Mouse (Mus musculus) stomach, postnatal 0 days (tissue): ENCODE data around the gene Sntn.

Experiments used
- CTCF ChIP-seq: IDR thresholded peaks from 2 replicates; pipeline ENCODE4 v1.5.1; 2016; ENCODE audit warnings: antibody characterized with exemption, low read depth, mild to moderate bottlenecking, moderate library complexity
- EP300 ChIP-seq: optimal IDR thresholded peaks from 2 replicates; pipeline ENCODE3; 2016; ENCODE audit warnings: antibody characterized with exemption

DNA sequence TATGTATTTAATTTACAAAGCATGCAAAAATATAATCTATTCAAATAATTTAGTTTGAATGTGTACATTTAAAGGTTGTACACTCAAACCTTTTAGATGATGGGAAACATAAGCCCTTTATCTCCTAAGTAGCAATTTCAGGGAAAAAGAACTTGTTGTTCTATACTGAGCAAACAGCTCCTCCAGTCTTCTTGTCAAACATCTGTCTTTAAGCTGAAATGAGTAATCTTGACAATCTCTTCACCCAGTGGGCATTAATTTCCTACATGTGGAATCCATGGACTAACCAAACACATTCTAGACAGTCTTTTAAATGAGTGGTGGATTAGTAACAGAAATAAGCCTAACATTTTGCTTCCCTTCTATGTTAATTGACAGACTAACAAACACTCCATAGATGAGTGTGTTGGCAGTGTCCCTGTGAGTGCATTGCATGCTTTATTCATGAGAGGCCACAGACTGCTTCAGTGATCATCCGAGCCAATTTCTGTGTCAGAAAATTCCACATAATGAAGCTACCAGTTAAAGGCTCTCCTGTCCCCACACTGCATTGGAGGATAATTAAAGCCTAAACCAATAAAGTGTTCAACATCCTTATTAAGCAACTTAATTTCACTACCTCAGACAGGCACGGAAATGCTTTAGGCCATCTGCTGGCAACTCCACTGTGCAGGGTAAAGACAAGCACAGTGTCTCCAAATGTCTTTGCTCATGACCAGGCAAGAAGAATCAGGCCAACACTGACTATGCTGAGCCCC, 19.0 kb upstream of the Sntn start:
- no peak for TF ChIP-seq CTCF
- TF ChIP-seq EP300: no peak
